Mouse (Mus musculus) thymus, postnatal 36 days (tissue): Measurements from ENCODE around the gene Fam98c.
"Not testable (repeated sequence)": the region's sequence is repeated elsewhere in the genome, so short reads cannot be mapped to it uniquely, and the experiment has no call there.

ENCODE experiments used
- DNase-seq, 2 experiments: peaks; one replicate each; pipeline ENCODE4 v3.0.0; 2022; ENCODE audit warnings: mixed read lengths in 2 of 2

Gene Fam98c

GRCm38 (mm10) chr7:29155838-29156782 lies at the start of gene Fam98c:
TSS of gene Fam98c (minus strand) at chr7:29156234.
- peak; percentile 83 to 88 for DNase-seq

GRCm38 (mm10) chr7:29202577-29202976 lies 46.5 kb upstream of the Fam98c start:
- no peak for DNase-seq

DNA sequence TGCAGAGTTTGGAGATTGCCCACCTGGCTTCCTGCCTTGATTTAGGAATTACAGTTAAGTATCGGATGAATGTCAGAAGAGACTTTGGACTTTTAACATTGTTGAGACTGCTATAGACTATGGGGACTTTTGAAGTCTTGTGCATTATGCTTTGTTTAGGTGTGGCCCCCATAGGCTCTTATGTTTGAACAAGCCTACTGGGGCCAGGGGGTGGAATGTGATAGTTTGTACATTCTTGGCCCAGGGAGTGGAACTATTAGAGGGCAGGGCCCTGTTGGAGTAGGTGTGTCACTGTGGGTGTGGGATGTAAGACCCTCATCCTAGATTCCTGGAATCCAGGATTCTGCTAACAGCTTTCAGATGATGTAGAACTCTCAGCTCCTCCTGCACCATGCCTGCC lies 38.2 kb upstream of the Fam98c start:
- DNase-seq = not testable (repeated sequence)

- not testable (repeated sequence) for DNase-seq
Observed at GRCm38 (mm10) chr7:29181323-29181722, 25.3 kb upstream of the Fam98c start.

- no peak for DNase-seq
Observed at GRCm38 (mm10) chr7:29180854-29181236, 24.8 kb upstream of the Fam98c start.

DNA sequence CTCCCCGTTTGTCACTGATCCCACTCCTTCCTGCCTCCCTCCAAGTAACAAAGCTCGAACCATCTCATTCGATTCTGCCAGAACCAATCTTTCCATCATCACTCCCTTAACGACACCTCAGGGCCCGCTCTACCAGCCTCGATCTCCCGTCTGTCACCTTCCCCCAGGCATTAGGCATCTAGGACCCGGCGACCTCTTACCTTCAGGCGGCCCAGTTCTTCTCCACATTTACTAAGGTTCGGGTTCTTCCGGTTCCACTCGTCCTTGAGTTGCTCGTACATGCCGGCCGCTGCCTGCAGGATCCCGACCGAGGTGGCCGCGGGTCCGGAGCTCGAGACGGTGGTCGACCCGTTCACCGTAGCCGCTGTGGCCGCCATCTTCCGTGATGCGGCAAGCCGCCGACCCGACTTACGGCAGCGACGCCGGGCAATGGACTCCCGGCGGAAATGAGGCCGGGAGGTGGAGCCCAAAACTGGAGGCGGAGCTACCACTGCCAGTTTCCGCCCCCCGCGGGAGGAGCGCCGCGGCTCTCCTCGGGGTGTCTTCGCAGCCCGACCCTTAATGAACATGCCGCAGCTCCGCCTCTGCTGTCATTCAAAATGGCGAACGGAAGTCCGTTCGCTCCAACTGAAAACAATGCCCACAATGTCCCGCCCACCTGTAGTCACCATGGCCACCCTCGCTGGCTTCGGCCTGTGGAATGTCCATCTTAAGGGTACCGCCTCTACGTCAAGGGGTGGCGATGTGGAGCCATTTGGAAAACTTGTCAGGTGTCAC lies 24.2 kb upstream of the Fam98c start, which contains the start of gene Psmd8:
Gene Psmd8 (minus strand): TSS at position 625 of the 777 bp plus-strand sequence.
- DNase-seq = peak; percentile 96 to 98

GRCm38 (mm10) chr7:29179323-29179722 lies 23.3 kb upstream of the Fam98c start:
- DNase-seq = no peak

DNA sequence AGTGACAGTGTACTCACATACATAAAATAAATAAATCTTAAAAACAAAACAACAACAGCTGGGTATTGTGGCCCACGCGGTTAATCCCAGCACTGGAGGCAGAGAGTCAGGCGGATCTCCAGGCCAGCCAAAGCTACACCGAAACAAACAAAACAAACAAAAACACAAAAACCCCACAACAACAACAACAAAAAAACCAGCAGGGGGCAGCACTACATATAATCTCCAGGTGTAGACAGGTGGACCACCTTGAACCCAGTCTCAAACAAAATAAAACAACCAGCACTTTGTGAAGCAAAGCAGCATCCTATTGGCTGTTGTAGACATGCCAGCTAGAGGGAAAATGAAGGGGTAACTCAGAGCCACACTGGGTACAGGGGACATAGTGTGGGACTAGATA lies 22.1 kb upstream of the Fam98c start:
- no peak for DNase-seq

GRCm38 (mm10) chr7:29172390-29173016 lies 16.5 kb upstream of the Fam98c start:
- DNase-seq = no peak

GRCm38 (mm10) chr7:29171562-29172097 lies 15.6 kb upstream of the Fam98c start:
- no peak for DNase-seq

DNA sequence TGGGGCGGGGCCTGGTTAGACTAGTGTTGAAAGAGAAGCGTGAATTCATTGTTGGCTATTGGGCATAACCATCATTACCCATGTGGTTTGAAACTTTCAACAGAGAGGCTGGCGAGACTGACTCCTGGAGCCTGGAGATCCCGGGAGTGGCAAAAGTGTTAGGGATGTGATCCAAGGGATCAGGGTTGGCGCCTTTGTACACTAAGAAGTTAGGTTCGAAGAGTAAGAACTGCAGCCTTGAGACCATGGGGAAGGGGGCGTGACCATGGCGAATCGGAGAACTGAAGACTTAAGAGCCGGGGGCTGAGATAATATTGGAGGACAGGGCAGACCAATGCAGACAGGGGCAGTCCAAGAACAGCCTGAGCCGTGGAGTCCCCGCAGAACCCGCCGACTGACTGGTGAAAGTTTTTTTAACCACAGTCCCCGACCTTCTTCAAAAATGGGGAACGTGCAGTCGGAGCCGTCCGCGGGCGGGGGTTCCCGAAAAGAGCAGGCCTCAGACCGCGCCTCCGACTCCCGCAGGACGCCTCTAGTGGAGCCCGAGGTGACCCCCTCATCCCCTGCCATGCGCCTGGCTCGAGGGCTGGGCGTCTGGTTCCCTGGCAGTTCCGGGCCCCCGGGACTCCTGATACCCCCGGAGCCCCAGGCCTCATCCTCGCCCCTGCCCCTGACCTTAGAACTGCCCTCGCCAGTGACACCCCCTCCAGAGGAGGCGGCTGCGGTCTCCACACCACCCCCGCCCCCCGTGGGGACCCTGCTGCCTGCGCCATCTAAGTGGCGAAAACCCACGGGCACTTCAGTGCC lies 14.9 kb upstream of the Fam98c start:
- peak in 1 of 2 experiments; percentile 33 for DNase-seq

- peak in 1 of 2 experiments; percentile 42 for DNase-seq
Observed at GRCm38 (mm10) chr7:29170066-29170754, 14.2 kb upstream of the Fam98c start, which contains the start of the genes Ggn and Spred3. TSS of gene Ggn (plus strand) at chr7:29170210. TSS of gene Spred3 (minus strand) at chr7:29170411.

DNA sequence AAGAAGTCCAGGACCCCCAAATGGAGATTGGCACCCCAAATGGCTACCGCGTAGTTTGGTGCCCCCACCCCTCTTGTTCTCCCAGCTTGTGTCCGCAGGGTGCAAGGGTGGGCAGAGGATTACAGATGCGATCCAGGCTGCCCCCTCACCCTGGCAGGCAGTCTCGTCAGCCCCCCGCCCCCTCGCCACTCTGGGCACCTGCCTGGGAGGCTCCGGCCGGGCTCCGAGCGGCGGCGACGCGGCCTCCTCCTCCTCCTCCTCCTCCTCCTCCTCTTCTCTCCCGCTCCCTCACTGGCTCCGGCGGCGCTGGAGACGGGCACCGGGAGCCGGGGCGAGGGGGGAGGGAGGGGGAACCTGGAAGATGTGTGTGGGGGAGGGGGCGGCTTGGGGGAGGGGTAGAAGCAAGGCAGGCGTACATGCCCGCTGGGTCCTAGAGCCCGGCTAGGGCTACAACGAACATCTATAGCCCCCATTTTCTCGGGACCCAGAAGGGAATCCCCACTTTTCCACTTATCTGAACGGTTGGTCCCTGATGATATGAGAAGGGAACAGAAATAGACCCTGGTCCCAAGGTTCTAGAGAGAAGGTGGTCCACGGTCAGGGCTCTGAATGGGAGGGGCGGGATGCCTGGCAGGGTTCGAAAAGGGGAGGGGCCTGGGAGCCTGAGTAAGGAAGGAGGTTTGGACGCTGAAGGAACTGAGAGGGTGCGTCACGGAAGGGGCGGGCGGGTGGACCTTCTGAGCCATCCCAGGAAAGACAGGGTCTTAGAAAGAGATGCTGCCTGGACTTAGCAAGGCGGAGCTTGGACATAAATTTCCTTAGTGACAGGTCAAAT lies 13.4 kb upstream of the Fam98c start:
- peak in 1 of 2 experiments; percentile 48 for DNase-seq

GRCm38 (mm10) chr7:29168791-29169230 lies 12.8 kb upstream of the Fam98c start:
- no peak for DNase-seq

- DNase-seq = no peak
Observed at GRCm38 (mm10) chr7:29168121-29168695, 12.2 kb upstream of the Fam98c start.

- DNase-seq = no peak
Observed at GRCm38 (mm10) chr7:29167656-29168055, 11.6 kb upstream of the Fam98c start.

DNA sequence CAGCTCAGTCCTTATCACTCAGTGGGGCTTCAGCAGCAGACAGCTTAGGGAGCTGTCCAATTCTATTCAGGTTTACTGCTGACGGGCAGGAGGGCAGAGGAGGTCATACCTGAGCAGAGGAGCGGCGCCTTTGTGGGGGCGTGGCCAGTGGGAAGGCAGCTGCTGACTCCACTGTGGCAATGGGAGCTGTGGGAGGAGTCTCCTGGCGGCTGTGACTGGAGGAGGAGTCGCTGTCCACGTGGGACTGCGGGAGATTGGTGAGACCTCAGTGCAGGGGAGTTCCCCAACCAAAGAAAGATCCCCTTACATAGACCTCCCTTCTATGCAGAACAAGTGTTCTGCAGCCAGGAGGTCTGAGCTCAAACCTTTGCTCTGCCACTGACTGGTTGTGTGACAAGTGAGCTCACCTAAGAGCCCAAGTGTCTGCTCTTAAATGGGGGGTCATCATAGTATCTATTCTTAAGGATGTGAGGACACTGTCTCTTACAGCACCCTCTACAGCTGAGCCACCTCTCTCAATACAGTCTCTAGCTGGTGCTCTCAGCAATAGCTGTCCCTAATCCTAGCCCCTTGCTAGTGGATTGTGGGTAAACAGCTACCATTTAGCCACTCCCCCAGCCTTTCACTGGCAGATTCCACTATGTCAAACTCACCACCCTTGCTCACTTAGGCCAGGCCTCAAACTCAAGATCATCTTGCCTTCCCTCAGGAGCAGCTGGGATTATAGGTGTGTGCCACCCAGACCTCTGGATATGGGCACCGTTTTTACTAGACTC lies 6.9 kb upstream of the Fam98c start:
- DNase-seq = peak in 1 of 2 experiments; percentile 67

DNA sequence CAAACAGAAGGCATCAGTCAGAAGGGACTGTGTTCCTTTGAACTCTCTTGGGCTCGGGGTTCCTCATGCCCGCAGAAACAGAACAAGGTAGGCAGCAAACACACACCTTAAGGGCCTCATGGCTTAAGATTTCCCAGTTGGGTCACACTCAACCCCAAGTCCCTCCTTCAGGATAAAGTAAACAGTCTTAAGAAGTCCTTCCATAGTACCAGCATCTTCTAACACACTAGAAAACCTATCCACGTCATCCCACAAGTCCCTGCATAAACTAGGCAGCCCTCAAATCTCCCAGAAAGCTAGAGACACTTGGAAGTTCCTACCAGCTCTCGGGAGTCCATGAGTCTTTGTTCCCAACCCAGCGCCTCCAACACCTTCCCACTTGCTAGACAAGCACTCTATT lies 6.3 kb upstream of the Fam98c start:
- DNase-seq = no peak

DNA sequence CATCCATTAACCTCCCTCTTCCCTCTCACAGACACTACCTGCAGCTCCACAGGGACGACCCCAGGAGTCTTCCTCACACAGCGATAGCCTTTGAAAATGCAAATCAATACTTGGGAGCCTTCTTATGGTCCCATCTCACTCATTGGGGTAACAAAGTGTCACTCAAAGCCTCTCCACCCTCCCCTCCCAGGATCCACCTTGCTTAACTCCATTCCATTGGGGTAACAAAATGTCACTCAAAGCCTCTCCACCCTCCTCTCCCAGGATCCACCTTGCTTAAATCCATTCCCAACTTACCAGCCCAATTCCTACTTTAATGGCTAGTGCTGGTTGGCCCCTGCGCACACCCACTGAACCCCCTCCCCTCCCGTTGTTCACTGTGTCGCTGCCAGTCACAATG lies 2.2 kb upstream of the Fam98c start:
- DNase-seq = no peak
